Mouse (Mus musculus): Measurements from ENCODE around the gene Isoc2a.
"Not testable (repeated sequence)": the region's sequence is repeated elsewhere in the genome, so short reads cannot be mapped to it uniquely, and the experiment has no call there.

The Isoc2a gene

DNA sequence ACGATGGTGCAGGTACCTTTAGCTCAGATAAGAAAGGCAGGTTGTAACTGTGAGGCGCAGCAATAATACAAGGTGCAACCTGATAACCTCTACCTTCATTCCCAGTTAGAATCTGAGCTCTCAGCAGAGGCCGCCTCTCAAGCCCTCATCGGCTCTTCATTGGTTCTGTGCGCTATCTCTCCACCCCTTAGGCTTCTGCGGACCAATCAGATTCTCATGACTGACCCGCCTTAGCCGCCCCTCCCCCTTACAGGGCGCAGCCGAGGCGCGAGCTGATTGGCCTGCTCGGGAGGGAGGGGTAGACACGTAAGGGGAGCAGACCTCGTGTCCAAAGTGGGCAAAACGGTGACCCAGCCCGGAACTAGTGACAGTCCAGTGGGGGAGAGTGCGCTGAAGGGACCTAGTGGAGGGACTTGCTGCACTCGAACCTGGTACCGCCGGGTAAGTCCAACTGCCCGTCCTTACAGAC is at the start of gene Isoc2a:
TSS of gene Isoc2a (plus strand) at position 401 of the 469 bp plus-strand sequence.
- peak; percentile 48 to 70 for DNase-seq (ENCODE audit: low spot score in 2 of 2)

- DNase-seq (ENCODE audit: low spot score in 2 of 2) = no peak
Observed at GRCm38 (mm10) chr7:4830476-4830875, 46.5 kb upstream of the Isoc2a start.

- DNase-seq (ENCODE audit: low spot score in 2 of 2) = no peak
Observed at GRCm38 (mm10) chr7:4835631-4836327, 41.2 kb upstream of the Isoc2a start.

GRCm38 (mm10) chr7:4836351-4836792 is 40.6 kb upstream of the Isoc2a start:
- DNase-seq (ENCODE audit: low spot score in 2 of 2) = peak in 1 of 2 experiments; percentile 14

GRCm38 (mm10) chr7:4837639-4838038 is 39.3 kb upstream of the Isoc2a start:
- DNase-seq (ENCODE audit: low spot score in 2 of 2) = no peak

DNA sequence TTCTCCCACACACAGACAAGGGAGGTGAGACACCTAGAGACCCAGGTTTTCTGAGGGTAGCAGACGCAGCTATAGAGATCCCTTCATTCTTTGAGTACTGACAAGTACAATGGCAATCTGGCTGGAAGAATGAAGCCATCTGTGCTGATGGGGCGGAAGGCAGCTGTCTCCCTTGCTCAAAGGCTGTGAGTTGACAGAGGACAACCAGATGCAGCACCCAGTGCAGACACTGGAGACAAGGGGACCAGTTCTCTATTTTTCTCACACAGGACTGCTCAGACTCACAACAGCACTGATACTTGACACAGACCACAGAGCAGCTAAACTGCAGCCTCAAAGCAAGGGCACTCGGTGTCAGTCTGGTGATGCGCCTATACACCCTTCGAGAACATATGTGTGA is 34.9 kb upstream of the Isoc2a start:
- peak; percentile 22 to 34 for DNase-seq (ENCODE audit: low spot score in 2 of 2)

DNA sequence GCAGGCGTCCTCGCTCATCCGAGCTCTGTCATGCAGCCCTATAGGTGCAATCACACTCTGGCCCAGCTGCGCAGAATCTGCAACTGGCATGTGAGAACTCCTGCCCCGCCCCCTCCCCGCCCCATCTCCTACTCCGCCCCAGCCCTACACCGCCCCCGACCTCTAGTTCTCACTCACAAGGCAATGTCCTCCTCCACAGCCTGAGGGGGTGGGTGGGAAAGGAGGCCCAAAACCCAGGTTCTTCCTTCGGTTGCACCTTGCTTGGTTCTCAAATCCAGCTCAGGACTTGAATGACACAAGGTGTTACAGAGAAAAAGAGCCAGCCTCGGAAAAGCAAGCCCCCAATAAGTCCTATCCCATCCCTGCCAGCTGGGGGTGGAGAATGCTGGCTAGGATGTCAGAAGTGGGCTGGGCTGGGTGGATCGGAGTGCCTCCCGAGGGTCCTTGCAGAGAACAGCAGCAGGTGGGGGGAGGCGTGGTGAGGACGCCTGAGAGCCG is 34.3 kb upstream of the Isoc2a start:
- peak; percentile 35 to 39 for DNase-seq (ENCODE audit: low spot score in 2 of 2)

DNA sequence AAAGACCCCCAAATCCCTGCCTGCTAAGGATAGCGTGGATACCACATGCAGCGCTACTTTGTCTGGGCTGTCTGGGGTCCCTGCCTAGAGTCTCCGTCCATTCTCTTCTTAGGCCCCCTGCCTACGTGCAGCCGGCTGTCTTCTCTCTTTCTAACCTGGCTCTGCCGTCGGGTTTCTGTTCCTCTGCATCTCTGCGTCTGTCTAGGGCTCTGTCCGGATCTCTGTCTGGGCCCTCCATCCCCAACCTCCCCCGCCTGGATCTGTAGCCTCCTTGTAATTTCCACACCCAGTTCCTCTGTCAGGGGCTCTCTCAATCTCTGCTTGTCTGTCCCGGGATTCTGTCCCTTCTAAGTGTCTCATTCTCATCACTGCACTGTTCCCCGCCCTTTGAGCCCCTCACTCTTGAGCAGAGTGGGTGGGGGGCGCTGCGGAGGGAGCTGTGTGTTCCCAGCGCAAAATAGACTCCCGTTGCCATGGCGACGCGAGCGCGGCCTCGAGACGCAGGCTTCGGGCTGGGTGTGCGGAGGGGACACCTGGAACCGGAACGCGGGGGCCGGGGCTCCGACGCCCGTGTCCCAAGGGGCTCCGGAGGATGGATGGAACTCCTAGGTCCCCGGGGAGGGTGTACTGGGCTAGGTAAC is 33.2 kb upstream of the Isoc2a start:
- DNase-seq (ENCODE audit: low spot score in 2 of 2) = peak; percentile 62 to 74

DNA sequence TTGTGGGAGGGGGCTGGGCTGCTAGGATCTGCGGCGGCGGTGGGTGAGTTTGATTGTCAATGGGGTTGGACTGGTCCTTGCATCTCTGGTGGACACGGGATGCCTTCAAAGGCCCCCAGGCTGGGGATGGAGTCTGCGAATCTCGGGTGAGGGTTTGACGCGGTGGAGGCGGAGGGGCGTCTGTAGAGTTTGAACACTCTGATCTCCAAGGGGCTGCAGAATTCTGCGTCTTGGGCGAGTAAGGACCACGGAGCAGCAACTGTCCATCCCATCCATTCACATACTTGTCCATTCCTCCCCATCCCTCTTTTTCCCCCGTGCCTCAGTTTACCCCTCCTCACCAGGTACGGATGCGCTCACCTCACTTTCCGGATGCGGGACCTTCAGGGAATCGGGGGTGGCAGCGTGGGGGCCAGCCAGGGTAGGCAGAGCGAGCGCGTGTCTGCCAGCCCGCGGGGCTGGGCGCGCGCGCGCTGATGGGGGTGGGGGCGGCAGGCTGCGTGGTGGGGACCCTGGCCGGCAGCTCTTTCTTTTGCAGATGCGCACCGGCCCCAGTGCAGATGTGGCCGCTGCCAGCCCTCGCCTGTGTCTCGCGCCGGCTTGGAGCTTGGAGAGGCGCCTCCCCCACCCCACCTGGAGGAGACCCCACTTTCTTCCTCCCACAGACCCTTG is 32.6 kb upstream of the Isoc2a start, which contains the start of gene Shisa7:
TSS of gene Shisa7 (minus strand) at position 452 of the 672 bp plus-strand sequence.
- DNase-seq (ENCODE audit: low spot score in 2 of 2) = peak in 1 of 2 experiments; percentile 36

DNA sequence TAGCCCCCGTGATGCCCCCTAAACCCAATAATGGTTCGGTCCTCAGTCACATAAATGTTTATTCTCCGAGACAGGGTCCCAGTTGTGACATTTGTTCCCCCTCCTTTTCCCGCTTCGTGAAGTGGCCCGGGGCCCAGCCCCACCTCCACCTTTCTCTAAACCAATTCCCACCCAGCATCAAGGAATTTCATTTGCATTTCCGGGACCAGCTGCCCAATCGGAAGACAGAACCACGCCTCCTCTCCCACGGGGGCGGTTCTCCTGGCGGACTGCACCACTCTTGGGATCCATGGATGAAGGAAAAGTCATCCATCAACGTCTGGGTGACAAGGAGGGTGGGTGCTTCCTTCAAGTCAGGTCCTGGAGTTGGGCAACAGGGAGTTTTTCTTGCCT is 32.0 kb upstream of the Isoc2a start:
- peak; percentile 74 to 86 for DNase-seq (ENCODE audit: low spot score in 2 of 2)

- DNase-seq (ENCODE audit: low spot score in 2 of 2) = no peak
Observed at GRCm38 (mm10) chr7:4849372-4849771, 27.6 kb upstream of the Isoc2a start.

- DNase-seq (ENCODE audit: low spot score in 2 of 2) = no peak
Observed at GRCm38 (mm10) chr7:4850621-4851314, 26.2 kb upstream of the Isoc2a start.

DNA sequence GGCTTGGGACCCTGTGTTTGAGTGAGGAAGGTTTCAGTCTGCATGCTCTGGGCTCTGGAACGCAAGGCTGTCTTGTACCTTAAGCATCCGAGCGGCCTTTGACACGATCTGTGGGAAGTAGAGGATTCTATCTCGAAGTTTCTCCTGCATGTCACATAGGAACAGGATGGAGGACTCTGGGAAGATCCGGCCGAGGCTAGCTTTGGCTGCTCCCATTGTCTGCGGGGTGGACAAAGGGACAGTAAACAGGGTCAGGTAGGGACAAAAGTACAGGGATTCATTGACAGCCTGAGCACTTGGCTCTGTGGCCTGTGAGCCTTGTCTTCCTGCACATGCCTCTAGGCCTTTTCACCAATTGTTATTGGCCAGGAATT is 25.7 kb upstream of the Isoc2a start:
- DNase-seq (ENCODE audit: low spot score in 2 of 2) = no peak

DNA sequence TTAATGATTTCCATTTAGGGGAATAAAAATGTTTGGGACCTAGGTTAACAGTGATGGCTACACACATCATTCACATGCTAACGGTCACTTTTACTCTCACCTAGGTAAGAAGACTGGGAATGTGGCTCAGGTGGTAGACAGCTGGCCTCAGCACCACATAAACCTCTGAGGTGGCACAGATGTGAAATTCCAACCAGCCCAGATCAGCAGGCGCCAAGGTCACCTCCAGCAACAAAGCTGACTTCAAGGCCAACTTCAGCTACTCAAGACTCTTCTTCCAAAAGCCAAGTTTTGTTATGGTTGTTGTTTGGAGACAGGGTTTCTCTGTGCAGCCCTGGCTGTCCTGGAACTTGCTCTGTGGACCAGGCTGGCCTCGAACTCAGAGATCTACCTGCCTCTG is 23.3 kb upstream of the Isoc2a start:
- no peak for DNase-seq (ENCODE audit: low spot score in 2 of 2)

GRCm38 (mm10) chr7:4856508-4856907 is 20.4 kb upstream of the Isoc2a start:
- no peak for DNase-seq (ENCODE audit: low spot score in 2 of 2)

- no peak for DNase-seq (ENCODE audit: low spot score in 2 of 2)
Observed at GRCm38 (mm10) chr7:4857321-4857720, 19.6 kb upstream of the Isoc2a start.

- no peak for DNase-seq (ENCODE audit: low spot score in 2 of 2)
Observed at GRCm38 (mm10) chr7:4859418-4859978, 17.5 kb upstream of the Isoc2a start.

GRCm38 (mm10) chr7:4860926-4861325 is 16.0 kb upstream of the Isoc2a start:
- DNase-seq (ENCODE audit: low spot score in 2 of 2) = not testable (repeated sequence)

GRCm38 (mm10) chr7:4863041-4863440 is 13.9 kb upstream of the Isoc2a start:
- DNase-seq (ENCODE audit: low spot score in 2 of 2) = no peak

DNA sequence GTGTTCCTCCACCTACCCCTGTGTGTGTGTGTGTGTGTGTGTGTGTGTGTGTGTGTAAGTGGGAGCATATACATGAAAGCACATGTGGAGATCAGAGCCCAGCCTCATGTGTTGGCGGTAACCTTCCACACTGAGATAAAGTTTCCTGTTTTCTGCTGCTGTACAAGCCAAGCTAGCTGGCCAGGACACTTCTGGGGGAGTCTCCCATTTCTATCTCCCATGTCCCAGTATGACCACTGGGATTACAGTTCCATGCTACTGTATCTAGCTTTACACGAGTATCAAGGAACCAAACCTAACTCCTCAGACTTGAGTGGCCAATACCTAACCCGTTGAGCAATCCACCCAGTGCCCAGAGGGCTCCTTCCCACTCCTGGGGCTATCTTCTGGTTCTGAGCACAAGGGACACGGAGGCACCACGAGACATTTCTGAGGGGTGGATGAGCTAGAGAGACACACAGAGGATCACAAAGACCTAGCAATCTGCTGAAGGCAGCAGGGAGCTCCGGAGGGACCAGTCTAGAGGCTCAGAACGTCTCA is 13.3 kb upstream of the Isoc2a start:
- no peak for DNase-seq (ENCODE audit: low spot score in 2 of 2)
